Mouse (Mus musculus): ENCODE data around the gene Ttc33.

DNA sequence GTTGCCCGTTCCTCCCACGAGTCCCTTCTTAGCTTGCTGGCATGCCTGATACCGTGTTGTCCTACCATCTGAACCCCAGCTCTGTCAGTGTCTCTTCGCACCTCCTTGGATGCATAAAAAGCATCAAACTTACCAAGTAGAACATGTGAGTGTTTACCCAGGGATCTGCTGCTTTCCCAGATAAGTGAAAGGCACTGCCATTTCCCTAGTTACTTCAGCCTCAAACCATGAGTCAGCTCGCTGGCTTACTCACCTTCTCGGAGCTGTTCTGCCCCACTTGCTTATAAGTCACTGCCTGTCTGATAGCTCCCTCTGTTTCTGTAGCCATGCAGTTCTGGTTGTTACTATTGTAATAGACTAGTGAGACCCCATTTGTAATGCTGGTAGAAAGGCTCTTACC is 9.1 kb downstream of the Ttc33 start:
- TF ChIP-seq CTCF (IDR thresholded peaks at IDR 0.05; ENCODE audit: borderline replicate concordance, extremely low read depth, insufficient read depth, insufficient read length), result no peak
- TF ChIP-seq POLR2A (IDR thresholded peaks at IDR 0.05; ENCODE audit: borderline replicate concordance, extremely low read depth, insufficient read depth, insufficient read length, poor library complexity, severe bottlenecking), result no peak

Measured in brain, embryonic 14.5 days (tissue).